In genomic region chr10:37298689-37299421, GRCm38 (mm10) we compare ENCODE assay signal across 22 mouse cellular contexts.
DNase-seq lines count a peak whose midpoint lies in the region; ATAC-seq lines count a peak whose summit lies in the region.
"Had no signal": no experiment of that assay in that cellular context is flagged by ENCODE, and none has a peak within 500 bp of the region (broad histone marks: within the 10 kb centered on the region; RNA-seq: fewer than 3 reads in every experiment).

No protein-coding gene starts in this region.

- 0 out of 2 replicates have a peak, but pooled peaks cover 2% of the 10 kb centered on the region for H3K4me1 ChIP-seq in forebrain, embryonic 16.5 days (replicated peaks; ENCODE audit: control insufficient read depth, insufficient read depth, low read length)
- H3K4me1 ChIP-seq in forebrain, embryonic 13.5 days, result no peaks in the 10 kb centered on the region
- no peaks in the 10 kb centered on the region for H3K4me1 ChIP-seq in intestine, embryonic 14.5 days (replicated peaks; ENCODE audit: control insufficient read depth, insufficient read depth, low read length)
- no peaks in the 10 kb centered on the region for H3K4me1 ChIP-seq in intestine, embryonic 15.5 days (replicated peaks)
- H3K4me1 ChIP-seq: embryonic facial prominence, embryonic 15.5 days; hindbrain, embryonic 12.5 days; hindbrain, embryonic 15.5 days had no signal

- H3K4me2 ChIP-seq in forebrain, embryonic 16.5 days (ENCODE audit: low read length), result no peak overlapping the region
- H3K4me2 ChIP-seq in forebrain, embryonic 13.5 days, result no peak overlapping the region
- no peak overlapping the region for H3K4me2 ChIP-seq in intestine, embryonic 14.5 days (ENCODE audit: low read length)
- H3K4me2 ChIP-seq in intestine, embryonic 15.5 days (replicated peaks), result no peak overlapping the region
- H3K4me2 ChIP-seq: embryonic facial prominence, embryonic 15.5 days; hindbrain, embryonic 12.5 days; hindbrain, embryonic 15.5 days had no signal

- H3K9ac ChIP-seq in forebrain, embryonic 16.5 days (replicated peaks; ENCODE audit: low read depth, low read length), result no peak overlapping the region
- H3K9ac ChIP-seq in forebrain, embryonic 13.5 days, result no peak overlapping the region
- no peak overlapping the region for H3K9ac ChIP-seq in intestine, embryonic 14.5 days (ENCODE audit: low read length)
- no peak overlapping the region for H3K9ac ChIP-seq in intestine, embryonic 15.5 days
- H3K9ac ChIP-seq: embryonic facial prominence, embryonic 15.5 days; hindbrain, embryonic 12.5 days; hindbrain, embryonic 15.5 days had no signal

- H3K4me3 ChIP-seq in forebrain, embryonic 16.5 days (replicated peaks; ENCODE audit: low read length), result no peak overlapping the region
- no peak overlapping the region for H3K4me3 ChIP-seq in forebrain, embryonic 13.5 days
- H3K4me3 ChIP-seq in intestine, embryonic 14.5 days (ENCODE audit: low read depth, low read length), result no peak overlapping the region
- H3K4me3 ChIP-seq in intestine, embryonic 15.5 days (replicated peaks), result no peak overlapping the region
- H3K4me3 ChIP-seq: embryonic facial prominence, embryonic 15.5 days; heart, adult 2 months; heart, embryonic 10.5 days; hindbrain, embryonic 12.5 days; hindbrain, embryonic 15.5 days had no signal

- peak; percentile 61; the same call in 1 of the 2 replicates for ATAC-seq in forebrain, embryonic 16.5 days
- no peak; the same call in 1 of the 2 replicates for ATAC-seq in forebrain, embryonic 13.5 days
- ATAC-seq in intestine, embryonic 14.5 days (replicated peaks; ENCODE audit: low FRiP score, low TSS enrichment, low read depth), result no peak
- ATAC-seq in intestine, embryonic 15.5 days, result no peak
- ATAC-seq: CD4-positive, CD25-positive, alpha-beta regulatory T cell, adult 4 months; intestine, embryonic 16.5 days had no signal

- H3K36me3 ChIP-seq in forebrain, embryonic 16.5 days (ENCODE audit: control insufficient read depth, insufficient read depth), result no peaks in the 10 kb centered on the region
- no peaks in the 10 kb centered on the region for H3K36me3 ChIP-seq in forebrain, embryonic 13.5 days (ENCODE audit: poor library complexity, severe bottlenecking)
- no peaks in the 10 kb centered on the region for H3K36me3 ChIP-seq in intestine, embryonic 14.5 days (ENCODE audit: control insufficient read depth, insufficient read depth, low read length)
- no peaks in the 10 kb centered on the region for H3K36me3 ChIP-seq in intestine, embryonic 15.5 days
- H3K36me3 ChIP-seq: embryonic facial prominence, embryonic 15.5 days; heart, embryonic 10.5 days; hindbrain, embryonic 12.5 days; hindbrain, embryonic 15.5 days had no signal

- DNase-seq in intestine, embryonic 14.5 days (ENCODE audit: low spot score), result no peak
- DNase-seq in layer of hippocampus, adult 9-11 months, result peak; percentile 13
- no peak for DNase-seq in layer of hippocampus, postnatal 36 days
- DNase-seq in brain, embryonic 18.5 days (ENCODE audit: low read depth, low spot score), result peak; percentile 65
- DNase-seq in left cerebral cortex, adult 18-20 months (ENCODE audit: low spot score in 2 of 2), result no peak
- DNase-seq: adrenal gland, adult 2 months; adrenal gland, postnatal 14 days; cerebellum, adult 18-20 months; cerebellum, adult 9-11 months; cerebellum, postnatal 36 days; embryo, embryonic 11 days; gastrocnemius, postnatal 25 days; heart, adult 2 months had no signal

- no peaks in the 10 kb centered on the region for H3K9me3 ChIP-seq in forebrain, embryonic 16.5 days (ENCODE audit: control insufficient read depth, low read length)
- no peaks in the 10 kb centered on the region for H3K9me3 ChIP-seq in forebrain, embryonic 13.5 days (replicated peaks)
- H3K9me3 ChIP-seq in intestine, embryonic 14.5 days (ENCODE audit: control insufficient read depth, low read length), result no peaks in the 10 kb centered on the region
- no peaks in the 10 kb centered on the region for H3K9me3 ChIP-seq in intestine, embryonic 15.5 days
- H3K9me3 ChIP-seq: embryonic facial prominence, embryonic 15.5 days; heart, embryonic 10.5 days; hindbrain, embryonic 12.5 days; hindbrain, embryonic 15.5 days had no signal

- no peaks in the 10 kb centered on the region for H3K27me3 ChIP-seq in forebrain, embryonic 16.5 days (replicated peaks; ENCODE audit: control insufficient read depth, insufficient read depth, low read length)
- no peaks in the 10 kb centered on the region for H3K27me3 ChIP-seq in forebrain, embryonic 13.5 days
- no peaks in the 10 kb centered on the region for H3K27me3 ChIP-seq in intestine, embryonic 14.5 days (replicated peaks; ENCODE audit: control insufficient read depth, insufficient read depth, low read length)
- no peaks in the 10 kb centered on the region for H3K27me3 ChIP-seq in intestine, embryonic 15.5 days (replicated peaks)
- H3K27me3 ChIP-seq: embryonic facial prominence, embryonic 15.5 days; hindbrain, embryonic 12.5 days; hindbrain, embryonic 15.5 days had no signal

- H3K27ac ChIP-seq in forebrain, embryonic 16.5 days (ENCODE audit: low read length), result no peak overlapping the region
- H3K27ac ChIP-seq in forebrain, embryonic 13.5 days, result no peak overlapping the region
- 0 out of 2 replicates have a peak overlapping the region, but pooled peaks have one; percentile 1 for H3K27ac ChIP-seq in intestine, embryonic 14.5 days (ENCODE audit: low read depth)
- H3K27ac ChIP-seq in intestine, embryonic 15.5 days, result no peak overlapping the region
- H3K27ac ChIP-seq: embryonic facial prominence, embryonic 15.5 days; heart, adult 2 months; heart, embryonic 10.5 days; hindbrain, embryonic 12.5 days; hindbrain, embryonic 15.5 days had no signal

- 78% methylated on average over 4 of the region's 4 CpGs for WGBS in forebrain, embryonic 16.5 days
- 90% methylated on average over 4 of the region's 4 CpGs for WGBS in forebrain, embryonic 13.5 days
- 85% methylated on average over 4 of the region's 4 CpGs for WGBS in intestine, embryonic 14.5 days
- 81% methylated on average over 4 of the region's 4 CpGs for WGBS in intestine, embryonic 15.5 days

Comparison
In these comparisons a context has a peak if more than half of its experiments do, and no peak if none do; other contexts are left out.
1. DNase-seq: peak in layer of hippocampus, adult 9-11 months (single experiment) and brain, embryonic 18.5 days (single experiment); none in intestine, embryonic 14.5 days (single experiment), layer of hippocampus, postnatal 36 days (0 of 2) and left cerebral cortex, adult 18-20 months (0 of 2).